Mouse (Mus musculus) CD4-positive, CD25-positive, alpha-beta regulatory T cell, adult 9 weeks (primary cell): Measurements from ENCODE around the gene Tusc1. TPM values are rescaled to one million over a fixed set of nuclear protein-coding genes. Genes with fewer than 3 reads are reported as not detected.

Source experiments
- polyA plus RNA-seq: library from polyadenylated mRNA; unstranded; fragments of 100-300 nt; shearing (Covaris generic); gene quantifications from one replicate; pipeline ENCODE4 v1.2.1, GENCODE M21; 2017

The Tusc1 gene
- not detected for polyA plus RNA-seq

DNA sequence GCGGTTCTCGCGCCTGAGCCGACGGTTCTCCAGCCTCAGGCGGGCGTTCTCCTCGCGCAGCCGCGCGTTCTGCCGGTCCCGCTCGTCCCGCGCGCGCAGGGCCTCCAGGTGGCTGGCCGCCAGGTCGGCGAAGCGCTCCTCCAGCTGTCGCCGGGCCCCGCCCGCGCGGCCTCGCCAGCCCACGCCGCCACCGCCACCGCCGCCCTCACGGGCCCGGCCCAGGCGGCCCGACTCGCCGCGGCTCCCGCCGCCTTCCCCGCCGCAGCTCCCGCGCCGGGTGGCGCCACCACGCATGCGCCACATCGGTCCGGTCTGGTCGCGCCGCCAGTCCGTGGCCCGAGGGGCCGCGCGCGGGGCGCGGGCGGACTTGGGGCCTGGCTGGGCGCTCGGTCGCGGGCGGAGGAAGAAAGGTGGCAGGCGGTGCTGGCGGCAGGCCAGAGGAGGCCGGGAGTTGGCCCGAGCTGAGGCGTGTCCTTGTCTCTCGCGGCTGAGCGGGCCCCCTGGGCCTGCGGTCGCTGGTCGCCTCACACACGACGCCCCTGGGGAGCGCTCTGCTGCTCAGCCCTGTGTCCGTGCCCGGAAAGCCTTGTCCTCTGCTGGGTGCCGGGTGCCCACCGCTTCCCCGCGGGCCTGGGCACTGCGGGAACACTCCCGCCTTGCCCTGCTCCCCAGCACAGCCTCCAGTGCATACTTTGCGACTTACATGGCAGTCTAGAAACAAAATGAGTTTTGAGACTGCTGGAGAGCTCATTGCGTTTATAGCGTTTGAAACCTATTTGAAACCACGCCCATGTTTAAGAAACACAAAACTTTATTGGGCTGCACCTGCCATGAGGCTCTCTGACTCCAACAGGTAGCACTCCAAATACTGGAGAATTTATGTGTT lies at the start of gene Tusc1:
TSS of gene Tusc1 (minus strand) at position 394 of the 886 bp plus-strand sequence.

